23 mouse cellular contexts compared by ENCODE assay signal in genomic region chr13:35388380-35388779, GRCm38 (mm10).
"Had no signal": no experiment of that assay in that cellular context is flagged by ENCODE, and none has a peak within 500 bp of the region (broad histone marks: within the 10 kb centered on the region; RNA-seq: fewer than 3 reads in every experiment).

No protein-coding gene starts in this region.

- H3K27ac ChIP-seq: heart, embryonic 10.5 days; hindbrain, embryonic 10.5 days; hindbrain, embryonic 12.5 days; hindbrain, embryonic 14.5 days; intestine, embryonic 15.5 days; layer of hippocampus, adult 2 months; limb, embryonic 13.5 days; limb, embryonic 15.5 days; liver, embryonic 12.5 days; liver, embryonic 14.5 days had no signal

- H3K4me1 ChIP-seq: hindbrain, embryonic 12.5 days; intestine, embryonic 15.5 days had no signal

- H3K9ac ChIP-seq: heart, embryonic 12.5 days; hindbrain, embryonic 12.5 days; hindbrain, embryonic 14.5 days; intestine, embryonic 15.5 days; limb, embryonic 13.5 days; limb, embryonic 15.5 days; liver, embryonic 12.5 days; liver, embryonic 14.5 days had no signal

- H3K4me2 ChIP-seq: heart, embryonic 12.5 days; hindbrain, embryonic 12.5 days; hindbrain, embryonic 14.5 days; intestine, embryonic 15.5 days; limb, embryonic 13.5 days; limb, embryonic 15.5 days; liver, embryonic 12.5 days had no signal

- H3K36me3 ChIP-seq: heart, embryonic 10.5 days; heart, embryonic 12.5 days; hindbrain, embryonic 10.5 days; hindbrain, embryonic 12.5 days; intestine, embryonic 15.5 days; limb, embryonic 13.5 days; limb, embryonic 15.5 days; liver, embryonic 12.5 days had no signal

- DNase-seq: gastrocnemius, postnatal 14 days; gastrocnemius, postnatal 36 days; heart, adult 18-20 months; heart, postnatal 10 days; heart, postnatal 4 days; kidney, adult 18-20 months; kidney, adult 8-10 months; kidney, postnatal 10 days; kidney, postnatal 25 days; kidney, postnatal 4 days had no signal

- H3K4me3 ChIP-seq: heart, embryonic 10.5 days; heart, embryonic 12.5 days; hindbrain, embryonic 10.5 days; hindbrain, embryonic 12.5 days; intestine, embryonic 15.5 days; layer of hippocampus, adult 2 months; limb, embryonic 13.5 days; limb, embryonic 15.5 days; liver, embryonic 12.5 days had no signal

- ATAC-seq: inflammation-experienced regulatory T-cells, adult 6 months; intestine, embryonic 15.5 days; intestine, postnatal 0 days; liver, embryonic 12.5 days had no signal

- H3K27me3 ChIP-seq: heart, embryonic 12.5 days; hindbrain, embryonic 12.5 days; intestine, embryonic 15.5 days; limb, embryonic 13.5 days; limb, embryonic 15.5 days; liver, embryonic 12.5 days had no signal

- H3K9me3 ChIP-seq: heart, embryonic 10.5 days; heart, embryonic 12.5 days; hindbrain, embryonic 10.5 days; hindbrain, embryonic 12.5 days; intestine, embryonic 15.5 days; limb, embryonic 13.5 days; limb, embryonic 15.5 days; liver, embryonic 12.5 days had no signal
